Mouse (Mus musculus) kidney, adult 10 weeks (tissue): ENCODE measurements around the gene Mmp3. TPM values are rescaled to one million over a fixed set of nuclear protein-coding genes. Genes with fewer than 3 reads are reported as not detected.

Experiments used
- polyA plus RNA-seq: library from polyadenylated mRNA; stranded (reverse); fragments of 350-450 nt; fragmentation: Illumina TruSeq; extraction: RNeasy Lipid Tissue Mini Kit (QIAGEN cat#74804); gene quantifications from one replicate; pipeline ENCODE4 v1.2.3, GENCODE M21; 2014; ENCODE audit warnings: low read depth, low replicate concordance

Gene Mmp3
- polyA plus RNA-seq = 0.97 TPM

GRCm38 (mm10) chr9:7445522-7445921, at the start of gene Mmp3:
Gene Mmp3 (plus strand): TSS chr9:7445822.

GRCm38 (mm10) chr9:7502051-7502450, 56.4 kb downstream of the Mmp3 start, which contains the start of gene Mmp10:
Gene Mmp10 (plus strand): TSS chr9:7502352.

Other genes starting within 250 kb of the Mmp3 start
- 3.6 TPM for gene Mmp13, start 173.3 kb upstream of the Mmp3 start, polyA plus RNA-seq
- 9.7 TPM for gene Mmp12, start 101.4 kb upstream of the Mmp3 start, polyA plus RNA-seq
- gene Mmp1b, start 57.8 kb upstream of the Mmp3 start, polyA plus RNA-seq = not detected
- not detected for gene Mmp10, start 56.5 kb downstream of the Mmp3 start, polyA plus RNA-seq
- not detected for gene Mmp8, start 112.6 kb downstream of the Mmp3 start, polyA plus RNA-seq
- gene Mmp27, start 125.6 kb downstream of the Mmp3 start, polyA plus RNA-seq = not detected
- gene Mmp20, start 182.4 kb downstream of the Mmp3 start, polyA plus RNA-seq = not detected
- gene Mmp7, start 246.3 kb downstream of the Mmp3 start, polyA plus RNA-seq = not detected